Mouse (Mus musculus) myocyte (in vitro differentiated cells): ENCODE measurements at regions not wholly inside any gene's neighbourhood (a gene's known extent, or its start where the extent isn't known, plus 50 kb on each side); places are given as distances from the start of the nearest gene placed in this dataset.

Experiments
- H3K27me3 ChIP-seq: one replicate; pipeline ENCODE4 v1.6.1; 2011; ENCODE audit not compliant: control insufficient read depth, insufficient read depth, insufficient read length
- H3K36me3 ChIP-seq: one replicate; pipeline ENCODE4 v1.6.1; 2011; ENCODE audit not compliant: control insufficient read depth, insufficient read depth
- H3K4me2 ChIP-seq: one replicate; pipeline ENCODE4 v1.6.1; 2011; ENCODE audit warnings: low read depth, control low read depth
- H3K4me3 ChIP-seq: one replicate; pipeline ENCODE4 v1.5.1; 2011; ENCODE audit warnings: mild to moderate bottlenecking, control low read depth, moderate library complexity
- H3K79me2 ChIP-seq: one replicate; pipeline ENCODE4 v1.6.1; 2011; ENCODE audit not compliant: control insufficient read depth, insufficient read depth
- H3ac ChIP-seq: one replicate; pipeline ENCODE4 v1.6.1; 2011; ENCODE audit not compliant: control insufficient read depth, insufficient read length
- CEBPB ChIP-seq: IDR thresholded peaks from 2 replicates; pipeline ENCODE4 v1.6.1; 2011; ENCODE audit warnings: mild to moderate bottlenecking, moderate library complexity; ENCODE audit not compliant: poor library complexity, insufficient read depth, severe bottlenecking
- E2F4 ChIP-seq: IDR thresholded peaks from one replicate; pipeline ENCODE4 v1.6.1; 2011; ENCODE audit warnings: mild to moderate bottlenecking, control low read depth, moderate library complexity; ENCODE audit not compliant: insufficient read depth
- MAX ChIP-seq: IDR thresholded peaks from one replicate; pipeline ENCODE4 v1.6.1; 2011; ENCODE audit warnings: low read depth, mild to moderate bottlenecking, control low read depth
- MYOD1 ChIP-seq, 3 experiments: IDR thresholded peaks; one replicate each; pipeline ENCODE4 v1.6.1; 2011; ENCODE audit warnings: control low read depth in 2 of 3, low read depth in 2 of 3, mild to moderate bottlenecking in 2 of 3, moderate library complexity in 1 of 3; ENCODE audit not compliant: insufficient read length in 2 of 3, control insufficient read depth in 1 of 3
- MYOG ChIP-seq, 3 experiments: IDR thresholded peaks; one replicate each; pipeline ENCODE4 v1.6.1; 2011; ENCODE audit warnings: control low read depth in 2 of 3, low read depth in 2 of 3, mild to moderate bottlenecking in 2 of 3; ENCODE audit not compliant: insufficient read length in 2 of 3, control insufficient read depth in 1 of 3, insufficient read depth in 1 of 3
- POLR2A ChIP-seq: IDR thresholded peaks from one replicate; pipeline ENCODE4 v1.6.1; 2011; ENCODE audit warnings: low read depth, mild to moderate bottlenecking, control low read depth, moderate library complexity; ENCODE audit not compliant: insufficient read length
- POLR2AphosphoS2 ChIP-seq: IDR thresholded peaks from one replicate; pipeline ENCODE4 v1.6.1; 2011; ENCODE audit warnings: low read depth, control low read depth; ENCODE audit not compliant: insufficient read length
- REST ChIP-seq: IDR thresholded peaks from one replicate; pipeline ENCODE4 v1.6.1; 2011; ENCODE audit warnings: mild to moderate bottlenecking, control low read depth, moderate library complexity; ENCODE audit not compliant: insufficient read depth, insufficient read length
- SRF ChIP-seq: IDR thresholded peaks from one replicate; pipeline ENCODE4 v1.6.1; 2011; ENCODE audit warnings: low read depth; ENCODE audit not compliant: control insufficient read depth, insufficient read length
- TCF12 ChIP-seq: IDR thresholded peaks from one replicate; pipeline ENCODE4 v1.6.1; 2011; ENCODE audit warnings: mild to moderate bottlenecking, control low read depth; ENCODE audit not compliant: poor library complexity, insufficient read depth, severe bottlenecking
- TCF3 ChIP-seq: IDR thresholded peaks from one replicate; pipeline ENCODE4 v1.6.1; 2011; ENCODE audit warnings: low read depth, control low read depth; ENCODE audit not compliant: insufficient read length
- USF1 ChIP-seq: IDR thresholded peaks from one replicate; pipeline ENCODE4 v1.6.1; 2011; ENCODE audit warnings: low read depth, mild to moderate bottlenecking, control low read depth, moderate library complexity

DNA sequence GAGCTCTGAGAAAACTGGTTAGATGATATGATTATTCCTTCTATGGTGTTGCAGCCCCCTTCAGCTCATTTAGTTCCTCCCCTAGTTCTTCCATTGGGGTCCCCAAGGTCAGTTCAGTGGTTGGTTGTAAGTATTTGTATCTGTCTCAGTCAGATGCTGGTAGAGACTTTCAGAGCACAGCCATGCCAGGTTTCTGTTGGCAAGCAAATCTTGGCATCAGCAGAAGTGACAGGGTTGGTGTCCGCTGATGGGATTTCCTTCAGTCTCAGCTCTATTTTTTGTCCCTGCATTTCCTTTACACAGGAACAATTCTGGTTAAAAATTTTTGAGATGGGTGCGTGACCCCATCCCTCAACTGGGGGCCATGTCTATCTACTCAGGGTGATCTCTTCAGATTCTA is 55.3 kb upstream of the Spaca1 start:
- Histone ChIP-seq H3ac (no peak overlapping the region), H3K36me3 (no peaks in the 10 kb centered on the region), H3K4me2 (no peak overlapping the region), H3K4me3 (no peak overlapping the region), H3K79me2 (no peaks in the 10 kb centered on the region), H3K27me3 (no peaks in the 10 kb centered on the region)
- no peak for TF ChIP-seq MAX
- TF ChIP-seq MYOG (IDR thresholded peaks at IDR 0.05; ENCODE audit: control insufficient read depth in 1 of 3, insufficient read depth in 1 of 3, insufficient read length in 2 of 3, low read depth in 2 of 3): no peak
- no peak for TF ChIP-seq TCF12
- TF ChIP-seq POLR2A: no peak
- no peak for TF ChIP-seq POLR2AphosphoS2
- TF ChIP-seq REST: no peak
- TF ChIP-seq SRF: no peak
- TF ChIP-seq E2F4: no peak
- no peak for TF ChIP-seq USF1
- no peak for TF ChIP-seq CEBPB
- TF ChIP-seq TCF3: no peak
- no peak for TF ChIP-seq MYOD1 (IDR thresholded peaks at IDR 0.05; ENCODE audit: control insufficient read depth in 1 of 3, insufficient read length in 2 of 3, low read depth in 2 of 3)

DNA sequence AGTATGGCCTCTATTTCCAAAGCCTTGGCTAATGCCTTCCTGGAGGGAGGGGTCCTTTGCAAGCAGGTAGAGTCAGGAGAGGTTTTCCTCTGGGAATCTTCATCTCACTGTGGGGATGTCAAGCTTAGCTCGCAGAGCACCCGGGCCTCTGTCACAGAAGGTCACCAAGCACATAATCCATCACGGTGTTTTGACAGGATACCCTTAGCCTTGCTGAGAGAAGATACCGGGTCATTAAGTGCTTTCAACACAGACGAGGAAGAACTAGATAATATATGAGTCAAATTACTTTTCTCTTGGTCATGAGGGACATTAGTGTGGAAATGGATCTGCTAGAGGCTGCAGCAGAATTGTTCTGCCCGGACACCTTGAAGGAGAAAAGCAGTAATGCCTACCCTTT is 64.3 kb upstream of the Spaca1 start:
- no peak overlapping the region for H3K4me2 ChIP-seq
- H3K36me3 ChIP-seq: no peaks in the 10 kb centered on the region
- TF ChIP-seq MYOG (IDR thresholded peaks at IDR 0.05; ENCODE audit: control insufficient read depth in 1 of 3, insufficient read depth in 1 of 3, insufficient read length in 2 of 3, low read depth in 2 of 3): no peak
- TF ChIP-seq MYOD1 (IDR thresholded peaks at IDR 0.05; ENCODE audit: control insufficient read depth in 1 of 3, insufficient read length in 2 of 3, low read depth in 2 of 3): no peak
- TF ChIP-seq POLR2A: no peak
- no peak for TF ChIP-seq CEBPB
- TF ChIP-seq TCF3: no peak
- no peak for TF ChIP-seq REST
- TF ChIP-seq TCF12: no peak
- no peak for TF ChIP-seq USF1
- no peak for TF ChIP-seq MAX
- TF ChIP-seq POLR2AphosphoS2: no peak
- no peak for TF ChIP-seq SRF

DNA sequence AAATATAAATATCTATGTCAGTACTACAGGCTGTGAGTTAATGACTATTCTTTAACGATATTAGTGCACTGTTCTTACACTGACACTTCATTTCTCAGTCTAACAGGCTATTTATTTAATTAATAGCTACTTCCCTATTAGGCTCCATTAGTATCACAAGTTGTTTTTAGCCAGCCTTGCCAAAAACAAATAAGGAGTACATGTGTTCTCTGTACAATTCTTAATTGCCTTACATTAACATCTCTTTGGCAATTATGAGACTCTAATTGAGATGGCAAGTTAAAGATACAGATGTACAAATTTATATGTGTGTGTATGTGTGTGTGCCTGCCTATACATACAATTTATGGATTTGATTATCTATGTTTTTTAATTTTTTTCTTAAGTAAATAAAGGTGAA is 67.1 kb upstream of the Spaca1 start:
- no peaks in the 10 kb centered on the region for H3K36me3 ChIP-seq

More for the DNA sequence above, 64.3 kb upstream of the Spaca1 start:
- no peak overlapping the region for H3K4me3 ChIP-seq
- H3K27me3 ChIP-seq: no peaks in the 10 kb centered on the region
- no peaks in the 10 kb centered on the region for H3K79me2 ChIP-seq
- no peak overlapping the region for H3ac ChIP-seq

DNA sequence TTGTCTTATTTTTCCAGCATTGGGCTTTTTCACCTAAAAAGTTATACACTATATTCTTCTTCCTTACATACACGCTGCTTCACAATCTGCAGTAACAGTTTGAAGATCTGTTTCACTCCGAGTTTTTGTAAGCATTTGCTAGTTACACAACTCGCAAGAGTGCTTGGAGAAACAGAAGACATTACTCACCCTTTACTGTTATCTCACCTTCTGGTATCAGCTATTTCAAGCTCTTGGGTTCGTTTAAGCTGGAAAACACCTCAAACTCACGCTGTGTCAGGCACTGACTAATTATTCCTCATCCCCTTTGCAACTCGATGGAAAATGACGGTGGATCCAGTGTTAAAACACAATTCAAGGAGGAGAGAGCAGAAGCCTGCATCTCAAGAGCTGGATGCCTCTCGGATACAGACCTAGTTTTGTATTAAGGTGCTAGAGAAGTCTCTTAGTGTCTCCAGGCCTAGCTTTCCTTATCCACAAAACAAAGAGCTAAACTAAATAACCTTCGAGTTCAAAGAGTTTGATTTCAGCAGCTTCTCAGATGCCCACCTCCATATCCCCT is 73.0 kb upstream of the Spaca1 start:
- Histone ChIP-seq H3K36me3 (no peaks in the 10 kb centered on the region), H3K4me3 (no peak overlapping the region), H3K79me2 (no peaks in the 10 kb centered on the region), H3K27me3 (no peaks in the 10 kb centered on the region), H3ac (no peak overlapping the region), H3K4me2 (no peak overlapping the region)
- TF ChIP-seq CEBPB: no peak
- no peak for TF ChIP-seq TCF3
- TF ChIP-seq E2F4: no peak
- TF ChIP-seq USF1: no peak
- no peak for TF ChIP-seq POLR2AphosphoS2
- no peak for TF ChIP-seq MYOD1 (IDR thresholded peaks at IDR 0.05; ENCODE audit: control insufficient read depth in 1 of 3, insufficient read length in 2 of 3, low read depth in 2 of 3)
- TF ChIP-seq SRF: no peak
- TF ChIP-seq MYOG (IDR thresholded peaks at IDR 0.05; ENCODE audit: control insufficient read depth in 1 of 3, insufficient read depth in 1 of 3, insufficient read length in 2 of 3, low read depth in 2 of 3): no peak
- no peak for TF ChIP-seq POLR2A

More for the DNA sequence above, 67.1 kb upstream of the Spaca1 start:
- H3K79me2 ChIP-seq: no peaks in the 10 kb centered on the region
- H3K4me2 ChIP-seq: no peak overlapping the region
- H3K27me3 ChIP-seq: no peaks in the 10 kb centered on the region
- no peak overlapping the region for H3ac ChIP-seq
- no peak overlapping the region for H3K4me3 ChIP-seq
- no peak for TF ChIP-seq CEBPB
- TF ChIP-seq USF1: no peak
- TF ChIP-seq POLR2A: no peak
- TF ChIP-seq TCF12: no peak
- TF ChIP-seq REST: no peak
- TF ChIP-seq MYOG (IDR thresholded peaks at IDR 0.05; ENCODE audit: control insufficient read depth in 1 of 3, insufficient read depth in 1 of 3, insufficient read length in 2 of 3, low read depth in 2 of 3): no peak
- no peak for TF ChIP-seq POLR2AphosphoS2
- no peak for TF ChIP-seq TCF3
- TF ChIP-seq E2F4: no peak

DNA sequence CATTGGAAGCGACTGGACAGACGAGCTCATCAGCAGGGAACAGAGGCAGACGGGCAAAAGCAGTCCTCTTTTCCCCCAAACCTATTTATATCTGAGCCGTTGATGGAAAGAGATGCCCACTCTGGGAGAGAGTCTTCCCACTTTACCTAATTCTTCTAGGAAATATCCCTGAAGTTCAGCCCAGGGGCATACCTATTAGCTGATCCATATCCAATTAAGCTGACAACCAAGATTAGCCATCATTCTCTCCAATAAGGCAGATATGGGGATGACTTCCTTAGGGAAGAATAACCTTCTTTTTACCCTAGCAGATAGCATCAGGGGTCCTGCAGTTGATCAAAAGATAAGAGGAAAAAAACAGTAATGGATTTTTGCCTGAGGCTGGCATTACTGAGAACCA is 78.2 kb upstream of the Spaca1 start:
- Histone ChIP-seq H3ac (no peak overlapping the region), H3K4me3 (no peak overlapping the region), H3K27me3 (no peaks in the 10 kb centered on the region), H3K4me2 (no peak overlapping the region), H3K36me3 (no peaks in the 10 kb centered on the region), H3K79me2 (no peaks in the 10 kb centered on the region)
- TF ChIP-seq TCF12 (no peak), POLR2A (no peak), MAX (no peak), USF1 (no peak), MYOD1 (IDR thresholded peaks at IDR 0.05; ENCODE audit: control insufficient read depth in 1 of 3, insufficient read length in 2 of 3, low read depth in 2 of 3) (no peak), SRF (no peak), CEBPB (no peak), REST (no peak), E2F4 (no peak), MYOG (IDR thresholded peaks at IDR 0.05; ENCODE audit: control insufficient read depth in 1 of 3, insufficient read depth in 1 of 3, insufficient read length in 2 of 3, low read depth in 2 of 3) (no peak), TCF3 (no peak)
